Mouse (Mus musculus): ENCODE results near the gene Rad51b.

The Rad51b gene

GRCm38 (mm10) chr12:79382416-79382815 lies 85.3 kb downstream of the Rad51b start:
- DNase-seq = no peak

GRCm38 (mm10) chr12:79383583-79383982 lies 86.5 kb downstream of the Rad51b start:
- no peak for DNase-seq

GRCm38 (mm10) chr12:79384787-79385186 lies 87.7 kb downstream of the Rad51b start:
- no peak for DNase-seq

- no peak for DNase-seq
Measured at GRCm38 (mm10) chr12:79385199-79385598, 88.1 kb downstream of the Rad51b start.

GRCm38 (mm10) chr12:79387886-79388285 lies 90.8 kb downstream of the Rad51b start:
- no peak for DNase-seq

- DNase-seq = no peak
Measured at GRCm38 (mm10) chr12:79389251-79389650, 92.2 kb downstream of the Rad51b start.

GRCm38 (mm10) chr12:79389971-79390370 lies 92.9 kb downstream of the Rad51b start:
- no peak for DNase-seq

- DNase-seq = no peak
Measured at GRCm38 (mm10) chr12:79393636-79394035, 96.6 kb downstream of the Rad51b start.

- DNase-seq = no peak
Measured at GRCm38 (mm10) chr12:79403992-79404391, 106.9 kb downstream of the Rad51b start.

- DNase-seq = no peak
Measured at GRCm38 (mm10) chr12:79404494-79404893, 107.4 kb downstream of the Rad51b start.

GRCm38 (mm10) chr12:79408677-79409076 lies 111.6 kb downstream of the Rad51b start:
- DNase-seq = no peak

GRCm38 (mm10) chr12:79409126-79409860 lies 112.2 kb downstream of the Rad51b start:
- no peak for DNase-seq

- DNase-seq = no peak
Measured at GRCm38 (mm10) chr12:79412894-79413507, 115.9 kb downstream of the Rad51b start.

GRCm38 (mm10) chr12:79417360-79417759 lies 120.3 kb downstream of the Rad51b start:
- DNase-seq = no peak

GRCm38 (mm10) chr12:79420605-79421004 lies 123.5 kb downstream of the Rad51b start:
- no peak for DNase-seq

- DNase-seq = no peak
Measured at GRCm38 (mm10) chr12:79429507-79430291, 132.6 kb downstream of the Rad51b start.

GRCm38 (mm10) chr12:79431138-79431537 lies 134.1 kb downstream of the Rad51b start:
- DNase-seq = no peak

- DNase-seq = no peak
Measured at GRCm38 (mm10) chr12:79433724-79434442, 136.8 kb downstream of the Rad51b start.

- DNase-seq = no peak
Measured at GRCm38 (mm10) chr12:79435474-79435873, 138.4 kb downstream of the Rad51b start.

GRCm38 (mm10) chr12:79436035-79436434 lies 139.0 kb downstream of the Rad51b start:
- DNase-seq = no peak

GRCm38 (mm10) chr12:79436892-79437291 lies 139.8 kb downstream of the Rad51b start:
- DNase-seq = no peak

- DNase-seq = no peak
Measured at GRCm38 (mm10) chr12:79437572-79437971, 140.5 kb downstream of the Rad51b start.

- no peak for DNase-seq
Measured at GRCm38 (mm10) chr12:79439961-79440360, 142.9 kb downstream of the Rad51b start.

Data from cerebellum, adult 11 months (tissue).